Mouse (Mus musculus): ENCODE measurements around the gene Galnt3. TPM values are rescaled to one million over a fixed set of nuclear protein-coding genes. Genes with fewer than 3 reads are reported as not detected.

The Galnt3 gene
- polyA plus RNA-seq, 1 experiment from 2014 or later: 9.4 TPM

GRCm38 (mm10) chr2:66041203-66041916, 83.4 kb downstream of the Galnt3 start:
- ATAC-seq (ENCODE audit: low FRiP score, low TSS enrichment): no peak
- no peaks in the 10 kb centered on the region for H3K4me1 ChIP-seq (ENCODE audit: control insufficient read depth, insufficient read depth, low read length)
- no peaks in the 10 kb centered on the region for H3K9me3 ChIP-seq (ENCODE audit: control insufficient read depth, low read length)
- H3K27me3 ChIP-seq (ENCODE audit: control insufficient read depth, insufficient read depth, low read length): no peaks in the 10 kb centered on the region
- H3K4me2 ChIP-seq (replicated peaks; ENCODE audit: low read depth, low read length): no peak overlapping the region
- H3K27ac ChIP-seq (ENCODE audit: low read depth, low read length): no peak overlapping the region
- no peaks in the 10 kb centered on the region for H3K36me3 ChIP-seq (ENCODE audit: control insufficient read depth, insufficient read depth, low read length)
- WGBS: 79% methylated on average over 21 of the region's 21 CpGs
- H3K9ac ChIP-seq (ENCODE audit: low read depth, low read length): no peak overlapping the region
- H3K4me3 ChIP-seq (ENCODE audit: low read length): no peak overlapping the region

- Histone ChIP-seq H3K4me1 (ENCODE audit: control insufficient read depth, insufficient read depth, low read length) (no peaks in the 10 kb centered on the region), H3K27me3 (ENCODE audit: control insufficient read depth, insufficient read depth, low read length) (no peaks in the 10 kb centered on the region), H3K36me3 (ENCODE audit: control insufficient read depth, insufficient read depth, low read length) (no peaks in the 10 kb centered on the region), H3K4me2 (replicated peaks; ENCODE audit: low read depth, low read length) (no peak overlapping the region), H3K9me3 (ENCODE audit: control insufficient read depth, low read length) (no peaks in the 10 kb centered on the region), H3K4me3 (ENCODE audit: low read length) (no peak overlapping the region), H3K9ac (ENCODE audit: low read depth, low read length) (no peak overlapping the region), H3K27ac (ENCODE audit: low read depth, low read length) (no peak overlapping the region)
- ATAC-seq (ENCODE audit: low FRiP score, low TSS enrichment): no peak
These were observed 84.2 kb downstream of the Galnt3 start for GRCm38 (mm10) chr2:66040611-66041010.

GRCm38 (mm10) chr2:66034907-66035679, 89.7 kb downstream of the Galnt3 start:
- no peak for ATAC-seq (ENCODE audit: low FRiP score, low TSS enrichment)
- H3K4me1 ChIP-seq (ENCODE audit: control insufficient read depth, insufficient read depth, low read length): no peaks in the 10 kb centered on the region
- H3K27ac ChIP-seq (ENCODE audit: low read depth, low read length): no peak overlapping the region
- no peak overlapping the region for H3K4me3 ChIP-seq (ENCODE audit: low read length)
- H3K4me2 ChIP-seq (replicated peaks; ENCODE audit: low read depth, low read length): no peak overlapping the region
- H3K9ac ChIP-seq (ENCODE audit: low read depth, low read length): no peak overlapping the region
- no peaks in the 10 kb centered on the region for H3K27me3 ChIP-seq (ENCODE audit: control insufficient read depth, insufficient read depth, low read length)
- H3K36me3 ChIP-seq (ENCODE audit: control insufficient read depth, insufficient read depth, low read length): no peaks in the 10 kb centered on the region
- 74% methylated on average over 9 of the region's 9 CpGs for whole genome bisulfite sequencing
- no peaks in the 10 kb centered on the region for H3K9me3 ChIP-seq (ENCODE audit: control insufficient read depth, low read length)

Other genes starting within 250 kb of the Galnt3 start
- 10.1 and 20.1 TPM in 2 replicates for gene Ttc21b, start 131.6 kb upstream of the Galnt3 start, polyA plus RNA-seq (2014; fragmentation: Nextera tagmentation; extraction: Ambion mirVana)

Measured in kidney, embryonic 14.5 days (tissue).